Mouse (Mus musculus) heart, embryonic 10.5 days (tissue): ENCODE measurements at regions not wholly inside any gene's neighbourhood (a gene's known extent, or its start where the extent isn't known, plus 50 kb on each side); places are given as distances from the start of the nearest gene placed in this dataset.

Source experiments
- DNase-seq: peaks from one replicate; pipeline ENCODE4 v3.0.0-alpha.2; 2017; ENCODE audit warnings: low spot score
- H3K27ac ChIP-seq: fragments of 300-500 bp; sonication (generic); 2 replicates; pipeline ENCODE4 v1.5.1; 2016; ENCODE audit warnings: mild to moderate bottlenecking
- H3K27me3 ChIP-seq: fragments of 300-500 bp; sonication (generic); 2 replicates; pipeline ENCODE4 v1.6.1; 2016; ENCODE audit warnings: mild to moderate bottlenecking; ENCODE audit not compliant: poor library complexity, insufficient read depth, severe bottlenecking
- H3K36me3 ChIP-seq: fragments of 300-500 bp; sonication (generic); 2 replicates; pipeline ENCODE4 v1.6.1; 2016; ENCODE audit warnings: mild to moderate bottlenecking, moderate library complexity
- H3K4me1 ChIP-seq: fragments of 300-500 bp; sonication (generic); 2 replicates; pipeline ENCODE4 v1.6.1; 2016; ENCODE audit warnings: mild to moderate bottlenecking
- H3K4me3 ChIP-seq: fragments of 300-500 bp; sonication (generic); 2 replicates; pipeline ENCODE4 v1.5.1; 2016; ENCODE audit warnings: mild to moderate bottlenecking, moderate library complexity
- H3K9me3 ChIP-seq: fragments of 300-500 bp; sonication (generic); 2 replicates; pipeline ENCODE4 v1.6.1; 2016; ENCODE audit warnings: mild to moderate bottlenecking, moderate library complexity
- WGBS: fragments of 180-500 bp; shearing (Covaris S2); methylation state at CpG from one replicate; pipeline ENCODE4 v1.1.7; 2016; 5-methylcytosine and 5-hydroxymethylcytosine counted together

DNA sequence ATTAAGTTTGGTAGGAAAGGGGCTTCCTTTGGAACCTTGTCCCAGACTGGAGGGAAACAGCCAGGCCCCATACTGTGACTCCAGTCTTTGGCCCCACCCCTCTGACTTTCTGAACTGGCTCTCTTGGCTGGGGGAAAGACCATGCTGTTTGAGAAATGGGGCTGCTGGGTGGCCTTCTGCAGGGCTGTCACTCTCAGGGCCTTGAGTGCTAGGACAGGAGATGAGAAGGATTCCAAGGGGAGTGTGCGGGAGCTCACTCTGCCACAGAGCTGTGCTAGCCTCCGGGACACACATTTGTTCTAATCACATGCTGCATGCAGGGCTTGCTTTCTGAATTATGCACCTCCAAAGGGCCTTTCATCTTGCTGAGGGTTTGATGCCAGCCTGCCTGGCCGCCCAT lies 124.3 kb upstream of the Lrfn2 start:
- no peak overlapping the region for H3K27ac ChIP-seq
- H3K4me1 ChIP-seq: no peaks in the 10 kb centered on the region
- 0 out of 2 replicates have a peak, but pooled peaks cover 6% of the 10 kb centered on the region for H3K27me3 ChIP-seq
- H3K36me3 ChIP-seq: no peaks in the 10 kb centered on the region
- H3K4me3 ChIP-seq: no peak overlapping the region
- H3K9me3 ChIP-seq: no peaks in the 10 kb centered on the region
- 75% methylated on average over 3 of the region's 3 CpGs for WGBS
- no peak for DNase-seq

DNA sequence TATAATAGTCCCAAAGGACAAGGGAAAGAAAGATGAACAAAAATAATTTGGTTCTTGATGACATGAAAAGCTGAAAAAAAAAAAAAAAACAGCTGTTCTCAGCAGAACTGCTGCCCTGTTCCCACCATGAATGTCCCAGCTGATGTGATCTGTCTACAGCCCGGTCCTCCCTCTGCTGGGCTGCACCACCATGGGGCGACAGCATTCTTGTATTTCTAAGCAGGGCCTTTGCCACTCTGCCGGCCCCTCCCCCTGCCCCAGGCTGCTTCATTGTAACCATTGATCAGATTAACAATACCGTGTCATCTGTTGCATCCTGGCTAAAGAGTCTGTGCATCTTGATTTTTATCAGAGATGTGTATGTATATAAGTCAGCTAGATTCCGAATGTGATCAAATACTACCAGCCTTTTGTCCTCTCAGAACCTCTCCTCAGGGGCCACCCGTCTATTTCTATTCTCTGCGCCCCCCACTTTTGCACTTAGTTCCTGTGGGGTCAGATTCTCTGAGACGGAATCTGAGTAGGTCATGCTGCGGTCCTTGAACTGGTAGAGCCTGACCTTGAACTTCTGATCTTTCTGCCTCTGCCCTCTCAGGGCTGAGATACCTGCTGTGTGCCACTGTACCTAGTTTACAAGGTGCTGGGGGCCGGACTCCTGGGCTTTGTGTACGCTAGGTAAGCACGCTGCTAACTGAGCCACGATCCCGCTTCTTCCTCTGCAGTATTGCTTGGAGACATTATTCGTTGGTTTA lies 117.2 kb upstream of the Lrfn2 start:
- no peaks in the 10 kb centered on the region for H3K9me3 ChIP-seq
- WGBS: 64% methylated on average over 15 of the region's 15 CpGs
- no peak for DNase-seq
- peaks cover 15% of the 10 kb centered on the region for H3K4me1 ChIP-seq
- H3K27me3 ChIP-seq: 0 out of 2 replicates have a peak, but pooled peaks cover 6% of the 10 kb centered on the region
- no peak overlapping the region for H3K4me3 ChIP-seq
- no peaks in the 10 kb centered on the region for H3K36me3 ChIP-seq
- H3K27ac ChIP-seq: no peak overlapping the region

DNA sequence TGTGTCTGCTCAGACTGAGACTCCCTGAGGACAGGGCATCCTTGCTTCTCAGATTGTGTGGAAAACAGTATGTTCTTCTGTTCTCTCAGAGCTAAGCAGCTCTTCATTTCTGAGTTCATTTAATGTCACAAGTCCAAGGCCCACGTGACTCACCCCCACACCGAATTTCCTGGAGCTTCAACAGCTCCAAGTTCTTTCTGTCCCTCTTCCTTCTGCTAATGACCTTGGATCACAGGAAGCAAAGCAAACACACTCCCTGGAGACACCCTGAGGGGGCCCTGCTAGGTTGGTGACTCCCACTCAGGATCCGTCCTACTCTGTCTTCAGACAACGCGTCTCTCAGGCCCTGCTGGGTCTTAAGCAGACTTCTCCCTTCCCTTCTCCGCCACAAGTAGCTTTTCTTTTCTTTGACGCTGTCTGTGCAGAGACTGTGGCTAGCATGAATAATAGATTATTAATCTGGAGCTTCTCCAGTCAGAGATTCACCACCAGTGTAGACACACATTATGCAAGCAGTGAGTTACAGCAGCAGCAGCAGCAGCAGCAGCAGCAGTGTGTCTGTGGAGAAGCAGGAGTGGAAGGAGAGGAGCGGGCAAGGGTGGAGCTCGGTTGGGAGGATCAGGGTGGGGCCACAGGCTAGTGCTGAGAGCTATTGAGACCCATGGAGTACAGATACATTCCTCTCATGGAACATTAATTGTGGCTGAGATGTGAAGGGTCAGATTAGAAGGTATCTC lies 115.4 kb upstream of the Lrfn2 start:
- H3K9me3 ChIP-seq: no peaks in the 10 kb centered on the region
- H3K27me3 ChIP-seq: 0 out of 2 replicates have a peak, but pooled peaks cover 6% of the 10 kb centered on the region
- DNase-seq: no peak
- no peak overlapping the region for H3K27ac ChIP-seq
- peaks cover 15% of the 10 kb centered on the region for H3K4me1 ChIP-seq
- no peak overlapping the region for H3K4me3 ChIP-seq
- 76% methylated on average over 9 of the region's 9 CpGs for WGBS
- H3K36me3 ChIP-seq: no peaks in the 10 kb centered on the region

DNA sequence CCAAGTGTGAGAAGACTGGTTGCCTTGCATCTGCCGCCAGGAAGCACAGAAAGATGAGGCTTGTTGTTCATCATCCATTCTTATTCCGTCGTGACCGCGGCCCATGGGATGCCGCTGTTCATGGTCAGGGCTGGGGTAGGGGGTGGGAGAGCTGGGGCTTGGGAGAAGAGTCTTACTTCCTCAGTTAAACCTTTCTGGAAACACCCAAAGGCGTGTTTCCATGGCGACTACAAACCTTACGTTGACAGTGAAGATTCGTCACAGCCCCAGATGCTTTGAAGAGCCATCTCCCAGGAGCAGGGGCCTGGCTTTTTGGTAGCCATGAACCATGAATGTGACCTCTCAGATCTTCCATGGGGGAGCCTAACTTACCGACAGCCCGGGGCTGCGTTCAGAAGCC lies 114.6 kb upstream of the Lrfn2 start:
- no peaks in the 10 kb centered on the region for H3K9me3 ChIP-seq

DNA sequence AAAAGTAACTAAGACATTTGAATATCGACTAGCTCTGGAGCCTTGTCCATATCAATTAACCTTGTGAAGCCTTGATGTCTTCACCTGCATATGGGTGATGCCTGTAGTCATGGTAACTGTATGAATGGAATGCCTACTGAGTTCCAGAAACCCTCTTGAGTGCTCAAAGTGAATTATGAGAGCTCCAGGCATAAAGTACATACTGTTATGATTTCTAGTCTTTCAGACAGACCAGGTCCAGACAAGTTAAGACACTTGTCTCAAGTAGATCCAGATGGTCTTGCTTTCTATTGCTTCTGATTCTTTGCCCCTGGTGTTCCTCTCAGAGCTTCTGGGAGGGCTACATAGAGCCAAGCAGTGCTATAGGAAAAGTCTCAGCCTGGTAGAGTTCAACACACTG lies 112.5 kb upstream of the Lrfn2 start:
- DNase-seq: no peak
- H3K9me3 ChIP-seq: no peaks in the 10 kb centered on the region
- H3K27ac ChIP-seq: no peak overlapping the region
- 84% methylated on average over 1 of the region's 1 CpGs for WGBS
- H3K4me1 ChIP-seq: peaks cover 6% of the 10 kb centered on the region
- no peak overlapping the region for H3K4me3 ChIP-seq
- no peaks in the 10 kb centered on the region for H3K36me3 ChIP-seq
- H3K27me3 ChIP-seq: no peaks in the 10 kb centered on the region

More for the DNA sequence above, 114.6 kb upstream of the Lrfn2 start:
- Histone ChIP-seq H3K4me3 (no peak overlapping the region), H3K27ac (no peak overlapping the region), H3K4me1 (peaks cover 15% of the 10 kb centered on the region), H3K36me3 (no peaks in the 10 kb centered on the region), H3K27me3 (0 out of 2 replicates have a peak, but pooled peaks cover 3% of the 10 kb centered on the region)
- no peak for DNase-seq
- 78% methylated on average over 13 of the region's 13 CpGs for WGBS

- no peaks in the 10 kb centered on the region for H3K36me3 ChIP-seq
- H3K27me3 ChIP-seq: no peaks in the 10 kb centered on the region
- no peaks in the 10 kb centered on the region for H3K4me1 ChIP-seq
- no peak overlapping the region for H3K27ac ChIP-seq
- WGBS: 89% methylated on average over 20 of the region's 20 CpGs
- no peak overlapping the region for H3K4me3 ChIP-seq
- H3K9me3 ChIP-seq: no peaks in the 10 kb centered on the region
- no peak for DNase-seq
Observed at GRCm38 (mm10) chr17:48822101-48822876, 109.9 kb upstream of the Lrfn2 start.

GRCm38 (mm10) chr17:48823921-48824320 lies 108.3 kb upstream of the Lrfn2 start:
- WGBS: 83% methylated on average over 9 of the region's 9 CpGs
- Histone ChIP-seq H3K36me3 (no peaks in the 10 kb centered on the region), H3K4me3 (no peak overlapping the region), H3K27me3 (no peaks in the 10 kb centered on the region), H3K4me1 (no peaks in the 10 kb centered on the region), H3K27ac (no peak overlapping the region), H3K9me3 (no peaks in the 10 kb centered on the region)
- no peak for DNase-seq

GRCm38 (mm10) chr17:48825212-48825913 lies 106.8 kb upstream of the Lrfn2 start:
- no peak for DNase-seq
- Histone ChIP-seq H3K4me1 (no peaks in the 10 kb centered on the region), H3K4me3 (no peak overlapping the region), H3K27ac (no peak overlapping the region), H3K27me3 (no peaks in the 10 kb centered on the region), H3K36me3 (no peaks in the 10 kb centered on the region), H3K9me3 (no peaks in the 10 kb centered on the region)
- WGBS: 61% methylated on average over 9 of the region's 9 CpGs

- no peak overlapping the region for H3K4me3 ChIP-seq
- no peaks in the 10 kb centered on the region for H3K4me1 ChIP-seq
- DNase-seq: no peak
- 74% methylated on average over 20 of the region's 20 CpGs for WGBS
- H3K36me3 ChIP-seq: no peaks in the 10 kb centered on the region
- no peaks in the 10 kb centered on the region for H3K27me3 ChIP-seq
- H3K9me3 ChIP-seq: no peaks in the 10 kb centered on the region
- H3K27ac ChIP-seq: no peak overlapping the region
Observed at GRCm38 (mm10) chr17:48838297-48838979, 93.7 kb upstream of the Lrfn2 start.

- no peaks in the 10 kb centered on the region for H3K9me3 ChIP-seq
- H3K27ac ChIP-seq: no peak overlapping the region
- no peaks in the 10 kb centered on the region for H3K4me1 ChIP-seq
- no peaks in the 10 kb centered on the region for H3K36me3 ChIP-seq
- no peak for DNase-seq
- 51% methylated on average over 7 of the region's 7 CpGs for WGBS
- H3K4me3 ChIP-seq: no peak overlapping the region
- no peaks in the 10 kb centered on the region for H3K27me3 ChIP-seq
Observed at GRCm38 (mm10) chr17:48847890-48848289, 84.3 kb upstream of the Lrfn2 start.

- Histone ChIP-seq H3K36me3 (no peaks in the 10 kb centered on the region), H3K4me1 (no peaks in the 10 kb centered on the region), H3K27me3 (no peaks in the 10 kb centered on the region), H3K4me3 (no peak overlapping the region), H3K9me3 (no peaks in the 10 kb centered on the region), H3K27ac (no peak overlapping the region)
- DNase-seq: no peak
Observed at GRCm38 (mm10) chr17:48850910-48851309, 81.3 kb upstream of the Lrfn2 start.

DNA sequence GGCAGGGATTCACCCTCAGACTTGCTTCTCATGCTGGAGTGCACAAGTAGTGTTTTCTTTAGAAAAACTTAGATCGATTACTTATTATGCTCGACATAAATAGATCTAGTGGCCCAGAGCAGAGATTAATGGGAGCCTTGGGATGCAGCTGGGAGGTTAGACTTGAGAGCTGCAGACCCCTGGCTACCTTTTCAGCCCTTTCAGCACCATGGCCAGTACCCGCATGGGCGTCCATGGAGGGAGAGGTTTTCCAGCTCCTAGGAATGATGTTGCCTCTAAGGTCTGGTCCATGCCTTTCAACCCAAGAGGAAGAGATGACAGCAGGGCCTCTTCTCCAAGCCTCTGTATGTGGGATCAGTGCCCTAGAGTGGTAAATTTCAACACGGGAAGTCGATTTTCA lies 73.3 kb upstream of the Lrfn2 start:
- Histone ChIP-seq H3K36me3 (no peaks in the 10 kb centered on the region), H3K4me3 (no peak overlapping the region), H3K27ac (no peak overlapping the region), H3K27me3 (no peaks in the 10 kb centered on the region), H3K4me1 (no peaks in the 10 kb centered on the region), H3K9me3 (no peaks in the 10 kb centered on the region)
- no peak for DNase-seq
- WGBS: 52% methylated on average over 6 of the region's 6 CpGs
